Mouse (Mus musculus): ENCODE measurements around the gene Olfr55.
A peak's percentile ranks its signal among the peaks of the same experiment; 100 is the strongest.
"Not testable (repeated sequence)": the region's sequence is repeated elsewhere in the genome, so short reads cannot be mapped to it uniquely, and the experiment has no call there.

Olfr55 gene

DNA sequence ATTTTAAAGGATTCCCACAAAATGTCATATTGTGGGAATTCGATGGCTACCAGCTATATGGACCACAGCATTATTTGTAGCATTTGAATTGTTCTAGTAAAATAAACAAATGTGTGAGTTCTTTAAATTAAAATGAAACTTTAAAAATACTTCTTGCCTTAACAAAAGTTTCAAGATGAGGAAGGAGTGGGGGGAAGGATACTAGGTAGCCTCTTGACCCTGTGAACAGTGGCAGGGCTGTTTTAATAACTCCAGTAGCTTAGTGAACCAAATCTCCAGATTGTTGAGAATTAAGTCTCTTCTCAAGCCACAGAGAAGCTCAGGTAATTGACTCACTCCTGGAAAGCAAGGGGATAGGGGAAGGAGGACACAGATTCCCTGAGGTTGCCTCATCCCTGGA is at the start of gene Olfr55:
Gene Olfr55, plus strand, starts transcription at position 301 of the 400 bp plus-strand sequence.
- not testable (repeated sequence) for DNase-seq

DNA sequence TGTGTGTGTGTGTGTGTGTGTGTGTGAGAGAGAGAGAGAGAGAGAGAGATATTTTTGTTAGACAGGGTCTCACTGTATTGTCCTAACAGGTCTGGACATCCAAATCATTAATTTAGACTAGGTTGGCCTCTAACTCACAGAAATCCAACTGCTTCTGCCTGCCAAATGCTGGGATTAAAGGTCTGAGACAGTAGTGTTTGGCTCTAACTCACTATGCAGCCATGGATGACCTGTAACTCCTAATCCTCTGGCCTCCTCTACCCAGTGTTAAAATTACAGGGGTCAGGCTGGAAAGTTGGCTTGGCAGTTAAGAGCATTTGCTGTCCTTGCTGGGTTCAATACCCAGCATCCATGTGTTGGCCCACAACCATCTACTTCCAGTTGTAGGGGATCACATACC is 43.7 kb upstream of the Olfr55 start:
- no peak for DNase-seq

DNA sequence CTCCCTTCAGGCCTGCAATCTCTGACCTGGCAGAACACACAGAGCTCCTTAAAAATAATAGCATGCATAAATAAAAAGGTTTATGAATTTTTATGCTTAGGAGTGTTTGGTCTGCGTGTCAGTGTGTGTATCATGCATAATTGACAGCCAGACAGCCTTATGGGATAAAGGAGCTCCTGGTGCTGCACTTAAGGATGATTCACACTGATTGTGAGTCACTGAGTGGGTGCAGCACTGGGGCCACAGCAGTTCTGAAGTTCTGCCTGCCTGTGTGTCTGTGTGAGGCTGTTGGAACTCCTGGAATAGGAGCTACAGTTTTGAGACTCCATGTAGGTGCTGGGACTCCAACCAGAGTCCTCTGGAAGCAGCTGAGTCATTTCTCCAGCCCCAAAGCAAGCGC is 42.0 kb upstream of the Olfr55 start:
- DNase-seq: no peak

DNA sequence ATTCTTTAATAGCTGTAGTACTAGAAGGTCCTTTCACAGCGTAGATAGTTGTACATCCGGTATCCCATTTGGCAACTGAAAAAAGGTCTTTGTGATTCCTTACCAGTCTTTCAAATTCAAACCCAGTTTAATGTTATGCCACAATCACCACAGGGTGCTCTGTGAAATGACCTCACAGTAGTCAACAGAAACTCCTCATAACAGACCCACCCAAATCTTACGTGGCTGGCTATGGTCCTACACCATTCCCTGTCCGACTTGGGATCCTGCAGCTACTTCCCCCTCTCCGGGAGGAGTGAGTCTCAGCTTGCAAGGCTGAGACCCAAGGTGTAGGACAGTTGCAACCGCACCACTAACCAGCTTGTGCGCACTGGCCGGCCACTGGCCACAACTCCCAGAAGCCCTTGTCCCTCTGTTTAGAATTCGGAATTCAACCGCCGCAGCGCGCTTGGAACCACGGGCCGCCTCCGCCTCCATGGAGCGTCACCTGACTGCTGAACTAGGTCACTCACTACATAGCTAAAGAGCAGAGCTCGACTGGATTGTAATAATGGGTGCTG is 28.9 kb upstream of the Olfr55 start, which contains the start of gene Morc2b:
Gene Morc2b, minus strand, starts transcription at position 423 of the 560 bp plus-strand sequence.
- peak; percentile 82 for DNase-seq

DNA sequence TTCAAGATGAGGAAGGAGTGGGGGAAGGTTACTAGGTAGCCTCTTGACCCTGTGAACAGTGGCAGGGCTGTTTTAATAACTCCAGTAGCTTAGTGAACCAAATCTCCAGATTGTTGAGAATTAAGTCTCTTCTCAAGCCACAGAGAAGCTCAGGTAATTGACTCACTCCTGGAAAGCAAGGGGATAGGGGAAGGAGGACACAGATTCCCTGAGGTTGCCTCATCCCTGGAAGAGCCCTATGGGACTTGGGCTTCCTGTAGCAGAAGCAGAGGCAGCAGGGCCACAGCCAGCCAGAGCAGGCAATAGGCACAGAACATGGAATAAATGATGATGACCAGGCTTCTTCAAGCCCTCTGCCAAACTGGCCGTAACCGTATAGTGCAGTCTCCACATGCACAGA is 22.8 kb downstream of the Olfr55 start, which contains the start of gene Olfr239:
Gene Olfr239, plus strand, starts transcription at position 301 of the 400 bp plus-strand sequence.
- DNase-seq: not testable (repeated sequence)

DNA sequence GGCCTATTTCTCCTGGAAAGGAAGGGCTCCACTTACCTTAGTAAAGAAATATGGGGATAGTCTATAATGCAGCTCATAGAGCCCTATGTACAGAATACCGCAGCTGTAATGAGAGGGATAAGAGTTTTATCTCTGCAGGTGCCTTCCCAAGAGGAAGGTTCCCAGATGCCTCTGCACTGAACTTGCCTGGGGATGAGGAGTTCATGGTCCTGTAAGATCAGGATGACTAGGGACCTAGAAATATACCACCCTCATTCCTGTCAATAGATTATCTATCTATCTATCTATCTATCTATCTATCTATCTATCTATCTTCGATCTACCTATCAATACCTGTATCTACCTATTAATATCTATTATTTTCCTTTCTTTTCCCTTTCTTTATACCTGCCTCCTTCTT is 53.3 kb downstream of the Olfr55 start, which contains the start of gene Olfr1564:
Gene Olfr1564, minus strand, starts transcription at position 101 of the 400 bp plus-strand sequence.
- no peak for DNase-seq
